Mouse (Mus musculus) cerebellum, adult 11 months (tissue): ENCODE measurements around the gene Heatr1.
A peak's percentile ranks its signal among the peaks of the same experiment; 100 is the strongest.
"Not testable (repeated sequence)": the region's sequence is repeated elsewhere in the genome, so short reads cannot be mapped to it uniquely, and the experiment has no call there.

Experiments
- DNase-seq: peaks from one replicate; pipeline ENCODE4 v3.0.0; 2022

Gene Heatr1

GRCm38 (mm10) chr13:12454686-12455390 is 60.0 kb downstream of the Heatr1 start:
- no peak for DNase-seq

DNA sequence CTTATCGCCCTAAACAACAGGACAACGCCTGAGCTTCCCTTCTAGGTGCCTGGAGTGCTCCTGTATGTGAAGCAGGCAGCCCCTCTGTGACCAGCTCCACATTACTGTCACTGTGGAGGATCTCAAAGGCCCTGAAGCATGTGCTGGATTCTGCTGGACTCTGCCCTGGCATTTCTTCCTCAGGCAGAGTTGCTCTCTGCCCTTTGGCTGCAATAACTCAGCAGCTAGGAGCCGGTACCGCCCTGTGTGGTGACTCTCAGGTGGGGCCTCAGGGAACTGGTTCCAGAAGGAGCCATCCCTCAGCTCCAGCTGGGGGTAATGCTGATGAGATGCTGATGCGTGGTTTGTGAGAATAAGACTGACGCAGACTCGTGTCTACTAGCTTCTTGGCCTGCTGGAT is 61.9 kb downstream of the Heatr1 start:
- DNase-seq, result no peak

GRCm38 (mm10) chr13:12460443-12460842 is 65.6 kb downstream of the Heatr1 start:
- peak; percentile 30 for DNase-seq

DNA sequence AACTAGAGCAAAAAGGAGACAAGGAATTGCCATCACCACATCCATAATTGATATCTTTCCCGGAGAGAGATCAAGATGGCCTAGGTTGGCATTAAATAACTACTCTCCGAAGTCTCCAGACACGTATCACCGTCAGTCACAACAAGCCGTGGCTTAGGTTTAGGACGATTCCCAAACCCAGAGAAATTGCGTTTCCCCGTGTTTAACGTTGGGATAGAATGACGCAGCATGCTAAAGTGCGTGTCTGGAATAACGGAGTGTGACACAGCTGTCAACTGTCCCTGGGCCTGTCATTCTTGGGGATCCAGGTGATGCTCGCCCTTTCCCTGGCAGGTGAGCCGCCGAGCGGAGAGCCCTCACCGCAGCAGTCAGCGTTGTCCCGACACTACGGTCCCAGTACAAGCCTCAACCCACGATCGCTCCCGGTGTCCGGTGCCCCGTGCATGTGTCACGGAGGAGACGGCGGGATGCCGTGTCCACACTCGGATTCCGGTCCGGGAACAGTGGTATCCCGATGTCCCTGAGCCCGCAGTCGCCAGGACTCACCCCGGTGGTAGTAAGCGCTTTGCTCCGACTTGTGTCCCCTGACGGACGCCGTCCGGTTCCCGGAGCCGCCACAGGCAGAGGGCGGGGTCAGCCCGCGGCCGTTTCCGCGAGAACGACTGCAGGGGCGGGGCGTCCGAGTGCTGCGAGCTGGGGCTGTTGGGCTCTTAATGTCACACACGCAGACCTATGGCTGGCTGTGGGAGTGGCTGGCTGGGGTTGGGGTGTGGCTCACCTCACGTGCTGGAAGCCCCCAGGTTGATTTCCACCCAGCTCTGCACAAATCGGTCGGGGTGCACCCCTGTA is 66.3 kb downstream of the Heatr1 start:
- peak; percentile 92 for DNase-seq

DNA sequence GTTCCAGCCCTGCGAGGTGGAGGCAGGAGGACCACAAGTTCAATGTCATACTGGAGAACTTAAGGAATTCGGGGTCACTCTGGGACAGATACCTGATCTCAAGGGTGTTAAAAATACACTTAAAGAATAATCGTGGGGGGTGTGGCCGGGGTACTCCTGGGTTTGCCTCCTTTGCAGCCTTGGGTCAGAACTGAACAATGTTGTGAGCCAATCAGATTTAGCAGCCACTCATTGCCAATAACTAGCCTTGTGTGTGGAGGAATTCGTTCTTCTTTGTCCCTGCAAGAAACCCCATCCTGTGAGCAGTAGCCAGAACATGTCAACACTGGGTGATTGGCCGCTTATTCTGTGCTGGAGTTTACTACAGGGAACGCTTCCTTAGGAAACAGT is 66.9 kb downstream of the Heatr1 start:
- no peak for DNase-seq

DNA sequence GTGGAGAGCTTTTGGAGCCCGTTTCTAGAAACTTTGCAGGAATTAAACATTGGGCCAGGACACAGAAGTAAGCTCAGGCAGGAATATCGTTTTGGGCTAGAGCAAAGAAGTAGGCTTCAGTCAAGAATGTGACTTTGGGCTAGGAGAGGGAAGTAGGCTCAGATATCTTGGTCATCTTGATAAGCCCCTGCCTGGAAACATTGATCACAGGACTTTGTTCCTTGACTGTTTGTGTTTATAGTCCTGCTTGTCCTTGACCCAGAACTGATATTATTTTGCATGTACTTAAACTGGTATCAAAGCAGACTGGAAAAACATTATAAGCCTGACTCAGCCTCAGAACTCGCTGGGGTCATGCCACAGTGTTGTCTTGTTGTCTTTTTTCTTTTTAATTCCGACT is 67.8 kb downstream of the Heatr1 start:
- DNase-seq, result no peak

- DNase-seq, result not testable (repeated sequence)
Observed at GRCm38 (mm10) chr13:12464159-12464558, 69.3 kb downstream of the Heatr1 start.

DNA sequence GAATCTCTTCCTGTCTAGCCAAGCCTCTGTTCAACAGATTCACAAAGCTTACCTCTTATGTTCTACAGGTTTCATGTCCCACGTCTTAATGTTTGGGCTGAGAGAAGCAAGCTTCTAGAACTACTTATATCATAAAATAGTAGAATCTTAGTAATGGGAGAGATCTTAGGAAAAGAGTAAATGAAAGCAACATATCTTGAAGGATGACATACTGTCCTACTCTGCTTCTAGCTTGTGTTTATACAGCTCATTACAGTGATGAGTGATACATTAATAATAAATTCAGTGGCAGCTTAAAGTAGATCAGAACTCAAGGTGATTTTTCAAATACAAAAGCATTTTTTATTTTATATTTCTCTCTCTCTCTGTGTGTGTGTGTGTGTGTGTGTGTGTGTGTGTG is 70.0 kb downstream of the Heatr1 start, which contains the start of gene Lgals8:
Lgals8 (minus strand) TSS at position 101 of the 400 bp plus-strand sequence.
- no peak for DNase-seq

GRCm38 (mm10) chr13:12468488-12468887 is 73.7 kb downstream of the Heatr1 start:
- DNase-seq, result no peak

DNA sequence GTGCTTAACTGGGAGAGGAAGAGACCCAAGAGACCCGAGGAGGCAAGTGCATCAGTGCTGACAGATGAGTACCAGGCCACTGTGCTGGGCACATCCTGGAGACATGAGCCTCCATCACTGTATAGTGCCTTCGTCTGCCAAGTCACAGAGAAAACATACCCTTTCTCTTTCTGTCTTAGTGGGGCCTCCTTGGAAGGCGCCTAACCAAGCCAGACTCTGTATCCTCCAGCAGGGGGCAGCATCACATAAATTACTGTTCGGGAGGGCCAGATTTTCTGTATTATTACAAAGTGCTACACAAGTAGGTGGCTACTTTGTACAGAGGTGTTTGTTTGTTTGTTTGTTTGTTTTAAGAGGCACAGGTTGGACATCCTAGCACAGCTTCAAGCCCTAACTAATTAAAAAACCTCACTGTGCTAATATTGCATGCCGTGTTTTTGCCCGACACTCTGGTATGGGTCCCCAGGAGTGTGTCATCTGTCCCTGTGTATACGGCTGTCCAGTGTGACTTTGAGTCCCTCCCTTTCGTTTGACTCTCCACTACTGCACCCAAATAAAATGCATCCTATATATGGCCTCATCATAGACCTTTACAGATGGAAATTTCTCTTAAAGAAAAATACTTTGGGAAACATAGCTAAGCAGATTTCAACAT is 79.0 kb downstream of the Heatr1 start:
- peak; percentile 50 for DNase-seq

DNA sequence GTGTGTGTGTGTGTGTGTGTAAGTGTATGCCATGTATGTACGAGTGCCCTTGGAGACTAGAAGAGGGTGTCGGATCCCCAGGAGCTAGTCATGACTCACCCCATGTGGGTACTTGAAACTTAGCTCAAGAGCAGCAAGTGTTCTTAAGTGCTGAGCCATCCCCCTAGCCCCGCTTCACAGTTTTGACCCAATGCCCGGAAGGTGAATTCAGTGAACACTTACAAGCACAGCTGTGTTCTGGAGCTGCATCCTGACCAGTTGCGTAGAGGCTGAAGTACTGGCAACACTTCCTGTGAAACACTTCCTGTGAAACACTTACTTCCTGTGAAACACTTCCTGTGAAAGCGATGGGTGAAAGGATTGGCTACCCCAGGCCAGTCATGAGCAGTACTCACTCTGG is 80.4 kb downstream of the Heatr1 start:
- no peak for DNase-seq

DNA sequence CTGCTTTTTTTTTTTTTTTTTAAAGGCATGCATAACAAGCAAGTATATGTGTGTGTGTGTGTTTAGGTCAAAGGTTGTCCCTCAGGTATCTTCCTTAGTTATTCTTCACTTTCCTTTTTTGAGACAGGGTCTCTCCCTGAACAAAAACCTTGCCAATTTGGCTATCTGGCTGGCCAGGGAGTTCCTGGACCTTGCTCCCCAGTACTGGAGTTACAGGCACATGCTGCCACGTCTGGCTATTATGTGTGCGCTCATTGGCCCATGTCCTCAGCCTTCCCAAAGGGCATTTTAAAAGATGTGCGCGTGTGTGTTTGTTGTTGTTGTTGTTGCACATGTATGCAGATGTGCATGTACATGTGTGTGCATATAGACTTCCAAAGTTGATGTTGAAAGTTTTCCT is 82.1 kb downstream of the Heatr1 start:
- no peak for DNase-seq

DNA sequence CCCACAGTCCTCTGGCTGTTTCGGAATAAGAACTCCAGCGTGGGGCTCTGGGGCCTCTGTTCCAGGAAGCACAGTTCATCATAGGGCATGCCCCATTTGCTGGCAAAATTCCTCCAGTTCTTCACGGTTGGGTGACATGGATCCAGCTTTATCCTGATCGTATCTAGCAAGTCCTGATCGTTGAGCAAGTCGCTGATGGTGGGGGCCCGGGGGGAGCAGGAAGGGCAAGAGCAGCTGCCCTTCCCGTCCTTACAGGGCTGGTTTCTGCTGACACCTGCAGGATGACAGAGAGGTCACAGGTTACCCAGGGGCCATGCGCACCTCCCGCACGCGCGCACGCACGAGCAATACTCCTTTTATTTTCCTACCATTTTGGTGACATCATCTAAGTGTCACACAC is 83.5 kb downstream of the Heatr1 start:
- no peak for DNase-seq

DNA sequence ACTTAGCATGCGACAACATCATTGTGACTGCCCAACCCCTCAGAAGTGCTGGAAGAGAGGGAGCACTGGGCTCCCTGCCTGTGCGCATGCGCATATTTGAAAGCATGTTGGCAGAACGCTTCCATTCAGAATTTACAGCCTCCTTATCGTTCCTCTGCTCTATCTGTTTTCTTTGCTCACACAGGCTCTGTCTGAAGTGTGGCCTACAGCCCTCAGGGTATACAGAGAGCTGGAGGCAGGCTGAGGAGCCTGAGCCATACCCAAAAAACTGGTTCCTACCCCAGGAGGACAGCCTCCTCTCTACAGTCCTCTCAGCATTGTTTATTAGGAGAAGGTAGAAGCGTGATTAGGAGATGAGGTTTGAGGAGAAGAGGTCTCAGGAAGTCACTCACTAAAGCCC is 85.0 kb downstream of the Heatr1 start:
- DNase-seq, result no peak

DNA sequence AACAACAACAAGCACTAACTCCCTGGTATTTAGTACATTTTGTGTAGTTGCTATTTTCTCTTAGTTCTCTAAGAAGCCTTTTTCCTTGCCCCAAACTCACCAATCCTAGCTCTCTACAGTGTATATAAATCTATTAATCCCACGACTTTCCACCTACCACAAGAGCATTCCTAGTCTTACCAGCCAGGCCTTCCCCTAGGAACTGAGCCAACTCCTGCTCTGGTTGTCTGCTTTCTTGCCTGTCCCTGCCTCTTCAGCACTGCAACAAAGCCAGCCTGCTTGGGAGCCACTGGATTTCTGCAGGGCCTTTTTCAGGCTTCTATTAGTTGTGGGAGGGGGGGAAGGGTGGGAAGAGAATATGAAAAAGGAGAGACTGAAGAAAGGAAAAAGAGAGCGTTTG is 90.4 kb downstream of the Heatr1 start:
- no peak for DNase-seq

DNA sequence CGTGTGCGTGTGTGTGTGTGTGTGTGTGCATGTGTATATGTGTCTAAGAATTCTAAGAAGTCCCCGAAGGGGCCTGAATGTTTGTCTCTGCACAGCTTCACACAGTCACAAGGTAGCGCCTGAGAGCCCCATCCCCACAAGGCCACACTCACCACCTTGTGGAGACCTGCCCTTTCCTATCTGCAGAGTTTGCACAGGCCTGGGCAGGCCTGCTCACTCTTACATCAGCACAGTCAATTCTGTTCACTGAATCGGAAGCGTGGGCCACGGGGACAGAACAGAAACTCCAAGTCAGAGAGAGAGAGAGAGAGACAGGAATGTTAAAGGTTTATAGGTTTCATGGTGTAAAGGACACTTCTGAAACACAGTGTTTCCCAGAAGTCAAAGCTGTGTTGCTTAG is 90.8 kb downstream of the Heatr1 start:
- no peak for DNase-seq
